Mouse (Mus musculus) heart, postnatal 0 days (tissue): Measurements from ENCODE around the gene Mlh3.

Experiments
- CTCF ChIP-seq: IDR thresholded peaks from 2 replicates; pipeline ENCODE4 v1.5.1; 2016; ENCODE audit warnings: antibody characterized with exemption, control low read depth, low read depth
- EP300 ChIP-seq: IDR thresholded peaks from 2 replicates; pipeline ENCODE4 v1.6.1; 2016; ENCODE audit warnings: antibody characterized with exemption, low read depth

DNA sequence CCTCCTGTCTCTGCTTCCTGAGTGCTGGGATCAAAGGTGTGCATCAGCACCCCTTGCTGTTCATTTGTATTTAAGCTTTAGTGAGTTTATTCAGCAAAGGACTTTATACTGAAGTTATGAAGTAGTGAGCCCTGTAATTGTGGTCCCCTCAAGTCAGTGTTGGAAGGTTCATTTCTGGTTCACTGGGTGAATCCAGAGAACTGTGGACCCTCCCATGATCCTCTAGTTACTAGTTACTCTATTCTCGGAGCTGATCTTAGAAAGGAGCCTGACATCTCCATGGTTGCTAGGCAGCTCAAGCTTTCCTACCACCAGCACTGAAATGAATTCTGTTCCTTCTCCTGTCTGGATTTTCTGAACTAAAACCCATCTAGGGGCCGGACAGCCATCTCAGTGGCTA lies 25.1 kb upstream of the Mlh3 start:
- no peak for TF ChIP-seq CTCF
- no peak for TF ChIP-seq EP300
